Mouse (Mus musculus) heart, postnatal 25 days (tissue): ENCODE results near the gene Tor4a. TPM values are rescaled to one million over a fixed set of nuclear protein-coding genes. Genes with fewer than 3 reads are reported as not detected.

Experiments
- DNase-seq: peaks from one replicate; pipeline ENCODE4 v3.0.0; 2022; ENCODE audit warnings: low spot score
- intact Hi-C: fragments of 180-260 bp; cut with DNase I; formaldehyde crosslinking; loops from one replicate; pipeline ENCODE4 v1.15.1; 2025
- total RNA-seq, 2 experiments: library from RNA; stranded (reverse); gene quantifications; 2 replicates each; pipeline ENCODE4 v1.2.3; 2021

Gene Tor4a
- total RNA-seq, 2 experiments from 2014 or later: 4.1 to 4.2 TPM

GRCm38 (mm10) chr2:25177076-25177475 is 19.6 kb downstream of the Tor4a start:
- DNase-seq: no peak
- intact Hi-C loops: loop anchor here (2.0 kb wide), 1 partner anchor 14 kb away; no protein-coding TSS in a partner anchor

GRCm38 (mm10) chr2:25176573-25176972 is 20.1 kb downstream of the Tor4a start:
- intact Hi-C loops: loop anchor here (2.0 kb wide), 1 partner anchor 14 kb away; no protein-coding TSS in a partner anchor
- DNase-seq: no peak

- intact Hi-C loops: loop anchor here (2.0 kb wide), 1 partner anchor 13 kb away; no protein-coding TSS in a partner anchor
- no peak for DNase-seq
These were observed 21.0 kb downstream of the Tor4a start for GRCm38 (mm10) chr2:25175690-25176078.

- intact Hi-C loops: no loop called here
These were observed 21.6 kb downstream of the Tor4a start for GRCm38 (mm10) chr2:25174866-25175689.

GRCm38 (mm10) chr2:25173821-25174220 is 22.9 kb downstream of the Tor4a start:
- DNase-seq: no peak
- intact Hi-C loops: no loop called here

More at GRCm38 (mm10) chr2:25174866-25175689, 21.6 kb downstream of the Tor4a start:
- DNase-seq: no peak

GRCm38 (mm10) chr2:25172629-25173028 is 24.1 kb downstream of the Tor4a start:
- no peak for DNase-seq

GRCm38 (mm10) chr2:25171769-25172153 is 24.9 kb downstream of the Tor4a start:
- intact Hi-C loops: no loop called here
- DNase-seq: no peak

More at GRCm38 (mm10) chr2:25172629-25173028, 24.1 kb downstream of the Tor4a start:
- intact Hi-C loops: no loop called here

GRCm38 (mm10) chr2:25171101-25171768 is 25.5 kb downstream of the Tor4a start:
- DNase-seq: no peak
- intact Hi-C loops: no loop called here

GRCm38 (mm10) chr2:25170326-25171100 is 26.2 kb downstream of the Tor4a start:
- DNase-seq: no peak

GRCm38 (mm10) chr2:25169778-25170177 is 26.9 kb downstream of the Tor4a start:
- intact Hi-C loops: no loop called here
- DNase-seq: no peak

More at GRCm38 (mm10) chr2:25170326-25171100, 26.2 kb downstream of the Tor4a start:
- intact Hi-C loops: no loop called here

- intact Hi-C loops: no loop called here
- DNase-seq: no peak
These were observed 28.1 kb downstream of the Tor4a start for GRCm38 (mm10) chr2:25168665-25168978.

GRCm38 (mm10) chr2:25167919-25168664 is 28.6 kb downstream of the Tor4a start:
- peak; percentile 48 for DNase-seq
- intact Hi-C loops: no loop called here

- DNase-seq: no peak
- intact Hi-C loops: no loop called here
These were observed 29.2 kb downstream of the Tor4a start for GRCm38 (mm10) chr2:25167481-25167880.

GRCm38 (mm10) chr2:25157655-25158054 is 39.0 kb downstream of the Tor4a start:
- DNase-seq: no peak

GRCm38 (mm10) chr2:25156990-25157389 is 39.7 kb downstream of the Tor4a start:
- DNase-seq: no peak
- intact Hi-C loops: loop anchor here (1.0 to 2.0 kb wide), 2 partner anchors 30 to 58 kb away; no protein-coding TSS in a partner anchor

More at GRCm38 (mm10) chr2:25157655-25158054, 39.0 kb downstream of the Tor4a start:
- intact Hi-C loops: loop anchor here (1.0 to 2.0 kb wide), 2 partner anchors 30 to 59 kb away; no protein-coding TSS in a partner anchor

- intact Hi-C loops: loop anchor here (2.0 kb wide), 1 partner anchor 57 kb away; no protein-coding TSS in a partner anchor
- no peak for DNase-seq
These were observed 40.5 kb downstream of the Tor4a start for GRCm38 (mm10) chr2:25156177-25156576.

GRCm38 (mm10) chr2:25151280-25151956 is 45.3 kb downstream of the Tor4a start:
- intact Hi-C loops: no loop called here
- DNase-seq: no peak

GRCm38 (mm10) chr2:25149643-25150042 is 47.0 kb downstream of the Tor4a start:
- intact Hi-C loops: no loop called here
- no peak for DNase-seq

GRCm38 (mm10) chr2:25147892-25148291 is 48.8 kb downstream of the Tor4a start:
- DNase-seq: no peak
- intact Hi-C loops: no loop called here
